Mouse (Mus musculus) retina, postnatal 7 days (tissue): Measurements from ENCODE around the gene Focad.

Experiments
- DNase-seq: peaks from one replicate; pipeline ENCODE4 v3.0.0-alpha.2; 2012; ENCODE audit warnings: low read depth, low spot score

Focad gene

DNA sequence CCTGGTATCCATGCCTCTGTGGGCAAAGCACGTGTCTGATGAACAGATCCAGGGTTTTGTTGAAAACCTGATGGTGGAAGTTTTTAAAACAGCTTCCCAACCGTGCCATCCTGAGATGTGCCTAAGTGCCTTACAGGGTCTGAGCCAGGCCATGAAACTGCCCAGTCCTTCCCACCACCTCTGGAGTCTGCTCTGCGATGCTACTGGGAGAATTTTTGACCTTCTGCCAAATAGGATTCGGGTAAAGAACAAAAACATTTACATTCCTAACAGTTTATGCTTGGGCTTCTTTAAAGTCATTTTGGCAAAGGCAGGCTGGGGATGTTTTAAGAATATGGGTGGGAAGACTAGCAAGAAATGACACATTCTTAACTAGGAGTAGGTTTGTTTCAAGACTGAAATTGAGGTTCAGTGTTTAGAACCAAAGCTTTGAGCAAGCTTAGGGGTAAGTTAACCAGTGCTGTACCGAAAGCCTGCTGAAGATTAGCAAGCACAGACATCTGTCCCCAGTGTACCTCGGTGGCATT lies 302.6 kb downstream of the Focad start:
- DNase-seq, result no peak

DNA sequence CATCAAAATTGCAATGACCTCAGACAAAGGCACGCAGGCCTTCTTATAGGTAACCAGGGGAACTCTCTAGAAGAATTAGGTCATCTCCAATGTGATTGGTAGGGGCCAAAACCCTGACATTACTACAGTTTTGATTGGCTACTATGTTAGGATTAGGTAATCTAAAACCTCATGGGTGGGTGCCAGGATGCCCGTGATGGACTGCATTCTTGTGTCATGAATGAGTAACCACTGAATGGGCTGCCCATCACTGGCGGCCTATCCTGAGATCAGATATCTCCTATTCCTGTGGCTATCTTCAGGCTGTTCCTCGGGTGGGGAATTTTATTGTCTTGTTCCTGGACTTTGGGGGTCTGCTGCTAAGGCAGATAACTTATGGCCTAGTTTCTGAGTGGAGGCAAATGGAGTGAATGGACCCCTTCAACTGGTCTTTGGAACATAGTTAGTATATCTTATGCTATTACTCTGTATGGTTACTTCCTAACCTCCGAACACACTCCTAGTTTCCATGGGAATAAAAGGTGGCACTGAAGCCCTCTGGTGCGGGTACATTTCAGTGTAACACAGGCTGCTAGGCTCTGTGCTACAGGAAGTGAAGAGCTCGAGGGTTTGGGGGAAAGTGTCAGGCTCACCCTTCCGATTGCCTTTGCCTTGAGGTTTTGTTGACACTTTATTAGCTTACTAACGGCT lies 306.0 kb downstream of the Focad start:
- no peak for DNase-seq

DNA sequence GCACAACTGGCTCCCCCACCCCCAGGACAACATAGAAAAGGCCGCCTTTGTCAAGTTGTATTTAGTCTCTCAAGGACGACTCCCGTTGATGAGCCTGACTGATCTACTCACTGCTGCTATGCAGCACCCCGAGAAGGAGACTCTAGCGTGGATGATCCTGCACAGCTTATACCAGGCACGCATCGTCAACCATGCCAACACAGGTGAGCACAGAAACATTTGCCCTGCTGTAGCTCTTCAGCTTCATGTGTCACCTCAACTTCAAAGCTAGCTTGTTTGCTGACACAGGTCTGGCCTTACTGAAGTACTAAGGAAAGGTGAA lies 306.5 kb downstream of the Focad start:
- DNase-seq, result no peak

DNA sequence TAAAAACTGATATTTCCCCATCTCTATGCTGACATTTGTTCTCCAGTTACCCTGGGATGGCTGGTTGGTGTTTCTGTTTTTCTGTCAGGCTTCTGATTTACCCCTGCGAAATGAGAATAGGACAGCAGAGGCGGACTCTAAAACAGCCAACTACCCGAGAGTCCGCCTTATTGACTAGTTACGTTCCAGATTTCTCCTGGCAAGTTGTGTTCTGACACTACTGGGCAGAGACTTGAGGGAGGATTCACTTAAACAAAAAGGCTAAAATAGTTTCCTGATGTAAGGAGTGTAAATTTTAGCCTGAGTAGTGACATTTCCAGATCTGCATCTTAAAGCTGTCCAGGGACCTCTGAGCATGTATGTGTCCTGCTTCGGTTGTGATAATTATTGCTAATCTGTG lies 308.5 kb downstream of the Focad start:
- no peak for DNase-seq

DNA sequence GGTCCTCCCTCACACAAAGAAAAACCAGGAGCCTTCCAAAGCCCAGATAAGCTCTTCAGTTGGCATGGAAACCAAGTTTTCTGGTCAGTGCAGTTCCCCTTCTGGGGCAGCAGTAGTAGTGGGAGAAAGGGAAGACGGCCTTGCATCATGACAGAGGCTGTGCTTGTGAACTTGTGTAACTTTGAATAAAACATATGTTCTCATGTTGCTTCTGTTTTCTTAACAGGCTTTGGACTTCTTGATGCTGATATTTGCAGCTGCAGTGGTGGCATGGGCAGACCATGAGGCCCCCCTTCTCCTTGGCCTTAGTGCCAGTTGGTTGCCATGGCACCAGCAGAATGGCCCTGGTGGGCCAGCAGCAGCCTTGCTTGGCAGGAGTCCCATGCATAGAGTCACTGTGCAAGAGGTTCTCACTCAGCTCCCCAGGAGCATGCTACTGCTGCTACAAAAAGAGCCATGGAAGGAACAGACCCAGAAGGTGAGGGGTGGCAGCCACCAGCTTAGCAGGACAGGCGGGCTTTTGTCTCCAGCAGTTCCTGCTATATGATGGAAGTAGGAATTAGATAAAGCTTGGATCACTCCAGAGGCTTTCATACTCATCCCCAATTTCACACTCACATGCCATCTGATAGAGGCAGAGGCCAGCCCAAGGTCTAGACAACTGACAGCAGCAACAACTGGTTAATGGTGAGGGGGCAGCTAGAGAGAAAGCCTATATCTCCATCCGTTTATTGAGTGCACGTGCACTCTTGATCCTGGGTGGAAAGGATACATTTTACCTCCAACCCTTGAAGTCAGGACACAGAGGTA lies 312.7 kb downstream of the Focad start:
- DNase-seq, result peak; percentile 5

DNA sequence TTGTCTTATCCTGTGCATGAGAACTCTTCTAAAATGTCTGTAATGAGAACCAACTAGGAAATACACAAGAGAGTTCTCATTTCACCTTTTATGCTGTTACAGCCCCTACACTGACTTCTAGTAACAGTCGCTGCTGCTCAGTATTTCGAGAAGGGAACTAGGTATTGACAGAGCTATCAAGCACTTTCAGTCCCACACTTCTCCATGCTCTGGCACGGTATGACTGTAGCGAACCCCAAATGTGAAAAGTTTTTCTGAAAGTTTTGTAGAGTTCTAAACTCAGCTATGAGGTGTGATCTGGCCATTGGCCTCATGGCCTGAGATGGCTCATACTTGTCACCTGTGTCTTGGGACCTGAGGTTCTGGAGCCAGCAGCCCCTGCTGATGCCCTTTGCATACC lies 314.9 kb downstream of the Focad start:
- DNase-seq, result no peak

DNA sequence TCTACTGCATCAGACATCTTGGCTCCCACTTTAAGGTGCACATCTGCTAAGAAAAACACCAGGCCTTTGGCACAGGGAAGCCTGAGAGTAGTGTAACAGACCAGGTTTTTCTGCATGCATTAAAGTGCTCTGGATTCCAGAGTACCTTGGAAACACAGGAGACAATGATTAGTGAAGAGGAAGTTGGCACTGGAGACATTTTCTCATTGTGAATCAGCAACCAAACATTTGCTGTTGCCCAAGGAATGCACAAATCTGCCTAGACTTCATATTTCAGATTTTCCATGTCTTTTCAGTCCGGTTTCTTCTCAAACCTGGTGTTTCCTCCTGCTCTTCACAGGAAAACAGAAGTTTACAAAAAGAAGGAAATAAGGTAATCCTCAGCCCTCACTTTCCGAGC lies 317.9 kb downstream of the Focad start:
- no peak for DNase-seq

DNA sequence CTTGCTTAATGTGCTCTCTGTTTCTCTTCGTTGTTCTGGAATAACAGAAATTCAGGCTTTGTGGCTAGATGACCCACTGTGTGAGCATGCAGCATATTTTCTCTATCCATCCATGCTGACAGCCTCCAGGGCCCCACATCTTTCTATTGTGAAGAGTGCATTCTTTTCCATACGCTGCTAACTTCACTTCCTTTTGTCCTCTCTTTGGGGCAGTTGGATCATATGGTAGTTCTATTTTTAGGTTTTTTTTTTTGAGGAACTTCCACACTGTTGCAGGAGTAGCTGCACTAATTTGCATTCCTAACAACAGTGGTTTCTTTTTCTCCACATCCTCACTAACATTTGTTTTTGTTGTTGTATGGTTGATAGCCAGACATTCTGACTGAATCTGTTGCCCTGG lies 320.6 kb downstream of the Focad start:
- no peak for DNase-seq

DNA sequence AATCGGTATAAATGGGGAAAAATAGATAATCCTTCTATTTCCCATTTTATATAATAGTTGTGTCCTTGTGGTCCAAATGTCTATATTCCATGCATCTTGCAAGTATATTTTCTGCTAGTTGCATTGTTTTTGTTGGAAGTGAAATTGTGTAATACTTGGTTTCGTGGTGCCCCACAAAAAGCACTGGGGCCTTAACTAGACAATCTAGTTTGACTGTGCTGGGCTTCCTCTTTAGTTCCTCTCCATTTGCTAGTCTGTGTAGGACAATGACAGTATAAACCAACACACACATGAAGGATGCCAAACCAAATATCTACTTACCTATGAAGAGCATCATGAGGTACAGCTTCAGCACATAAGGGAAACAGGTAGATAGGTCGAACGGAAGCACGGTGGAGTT lies 324.9 kb downstream of the Focad start:
- no peak for DNase-seq

DNA sequence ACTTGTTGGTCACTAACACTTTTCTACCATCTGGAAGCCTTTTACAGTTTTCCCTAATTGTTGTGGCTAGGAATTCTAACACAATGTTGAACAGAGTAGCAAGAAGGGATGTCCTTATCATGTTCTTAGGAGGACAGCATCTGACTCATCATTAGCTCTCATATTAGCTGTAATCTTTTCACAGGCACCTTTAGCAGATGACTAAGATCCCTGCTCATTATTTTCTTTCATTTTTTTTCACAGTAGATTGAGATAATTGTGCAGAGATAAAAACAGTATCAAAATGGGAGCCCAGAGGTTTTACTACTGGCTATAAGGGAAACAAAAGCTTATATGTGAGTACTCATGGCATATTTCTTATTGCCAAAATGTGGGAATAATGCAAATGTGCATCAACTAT lies 330.1 kb downstream of the Focad start:
- DNase-seq, result no peak

DNA sequence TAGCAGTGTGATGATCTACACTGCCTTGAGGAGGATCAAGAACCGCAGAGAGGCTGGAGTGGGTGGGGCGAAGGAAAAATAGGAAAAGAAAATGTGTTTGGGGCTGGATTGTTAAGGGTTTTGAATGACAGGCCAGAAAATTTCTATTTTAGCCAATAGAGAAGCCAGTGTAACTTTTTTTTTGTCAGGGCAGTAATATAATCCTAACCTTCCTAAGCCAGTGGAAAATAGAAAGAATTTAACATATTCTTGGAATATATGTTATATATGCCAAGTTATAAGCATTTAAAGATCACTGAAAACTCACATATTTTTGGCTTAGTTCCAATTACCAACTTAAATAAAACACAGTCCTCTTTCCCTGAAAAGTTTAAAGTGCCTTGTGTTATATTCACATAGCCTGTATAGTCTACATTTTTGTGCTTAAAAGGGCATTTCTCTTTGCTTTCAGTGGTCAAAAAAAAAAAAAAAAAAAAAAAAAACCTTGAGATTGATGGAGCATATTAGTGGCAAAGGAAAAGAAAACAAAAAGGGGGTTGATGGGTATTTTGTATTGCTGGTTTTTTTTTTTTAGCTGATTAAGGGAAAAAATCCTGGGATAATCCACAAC lies 333.3 kb downstream of the Focad start:
- DNase-seq, result no peak

DNA sequence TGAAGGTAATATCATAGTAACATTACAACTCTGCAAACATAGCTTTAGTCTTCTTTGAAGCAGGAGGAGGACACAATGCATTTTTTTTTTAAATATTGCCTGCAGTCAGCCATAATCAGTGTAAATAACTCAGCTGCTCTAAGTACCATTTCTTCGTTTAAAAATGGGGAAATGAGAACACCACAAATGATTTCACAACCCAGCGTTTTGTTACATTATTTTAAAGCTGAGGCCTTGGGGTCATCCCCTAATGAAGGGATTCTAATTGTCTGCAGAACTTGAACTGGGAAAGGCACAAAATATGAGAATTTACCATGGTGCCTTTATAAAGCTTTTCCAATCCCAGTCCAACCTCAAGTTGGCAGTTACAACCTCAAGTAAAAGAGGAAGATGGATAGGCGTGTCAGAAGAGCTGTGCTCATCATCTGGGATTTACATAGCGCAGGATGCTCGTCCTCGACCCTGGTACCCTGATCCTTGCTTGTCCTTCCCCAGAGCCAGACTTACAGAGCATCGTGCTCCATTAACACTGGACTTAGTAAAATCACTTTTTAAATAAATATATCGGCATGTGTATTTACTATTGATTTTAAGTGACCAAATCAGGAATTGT lies 338.1 kb downstream of the Focad start:
- no peak for DNase-seq

DNA sequence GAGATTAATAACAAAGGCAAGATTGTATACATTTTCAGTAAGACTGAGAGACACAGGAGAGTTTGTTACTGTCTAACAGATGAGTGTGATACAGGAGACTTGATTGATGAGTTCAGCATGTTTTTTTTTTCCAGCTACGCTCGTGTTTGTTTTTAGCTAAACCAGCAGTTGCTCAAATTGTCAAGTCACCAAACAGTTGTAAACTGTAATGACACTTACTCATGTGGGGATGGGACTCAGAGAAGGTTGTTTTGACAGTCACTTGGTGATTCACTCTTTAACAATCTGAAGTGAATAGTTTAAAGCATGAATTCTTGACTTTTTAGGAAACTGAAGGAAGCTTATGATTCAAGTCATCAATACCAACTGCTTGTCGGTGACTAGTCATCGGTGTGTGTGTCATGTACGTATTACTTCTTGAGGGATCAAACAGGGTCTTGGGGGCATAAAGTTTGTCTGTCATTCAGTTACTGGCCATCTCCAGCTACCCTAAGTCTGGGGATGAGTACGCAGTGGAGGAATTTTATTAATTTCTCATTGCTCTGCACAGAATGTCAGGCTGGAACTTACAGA lies 342.2 kb downstream of the Focad start:
- no peak for DNase-seq

DNA sequence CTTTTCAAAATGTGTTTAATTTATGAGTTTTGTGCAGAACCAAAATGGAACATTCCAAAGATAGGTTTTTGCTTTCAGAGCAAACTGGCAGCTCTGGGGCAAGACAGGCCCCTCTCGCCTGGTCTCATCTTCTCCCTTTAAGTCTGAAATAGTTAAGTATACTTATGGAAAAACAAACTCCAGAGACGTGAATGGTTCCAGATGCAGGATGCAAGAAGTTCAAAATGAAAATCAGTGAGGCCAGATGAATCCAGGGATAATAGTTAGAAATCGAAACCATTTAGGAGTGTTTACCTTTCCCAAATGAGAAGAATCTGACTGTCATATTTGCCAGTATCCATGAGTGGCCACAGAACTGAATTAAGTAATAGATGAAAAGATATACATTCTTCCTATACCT lies 342.7 kb downstream of the Focad start:
- DNase-seq, result no peak

DNA sequence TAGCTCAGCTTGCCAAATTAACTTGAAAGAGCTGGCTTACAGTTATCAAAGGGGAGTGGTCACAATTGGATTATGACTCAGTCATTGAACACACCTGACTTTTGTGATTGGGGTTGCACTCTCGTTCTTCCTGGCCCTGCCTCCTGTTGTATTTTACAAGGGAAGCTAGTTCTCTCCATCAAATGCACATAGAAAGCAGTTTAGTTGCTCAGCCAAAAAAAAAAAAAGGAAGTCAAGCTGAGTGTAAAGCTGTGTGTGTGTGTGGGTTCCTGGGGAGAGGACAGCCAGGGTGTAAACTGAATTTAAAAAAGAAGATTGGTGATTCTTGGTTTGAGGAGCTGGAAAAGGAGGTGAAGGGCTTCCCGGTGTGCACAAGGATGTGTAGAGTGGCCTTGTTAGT lies 343.5 kb downstream of the Focad start:
- no peak for DNase-seq

DNA sequence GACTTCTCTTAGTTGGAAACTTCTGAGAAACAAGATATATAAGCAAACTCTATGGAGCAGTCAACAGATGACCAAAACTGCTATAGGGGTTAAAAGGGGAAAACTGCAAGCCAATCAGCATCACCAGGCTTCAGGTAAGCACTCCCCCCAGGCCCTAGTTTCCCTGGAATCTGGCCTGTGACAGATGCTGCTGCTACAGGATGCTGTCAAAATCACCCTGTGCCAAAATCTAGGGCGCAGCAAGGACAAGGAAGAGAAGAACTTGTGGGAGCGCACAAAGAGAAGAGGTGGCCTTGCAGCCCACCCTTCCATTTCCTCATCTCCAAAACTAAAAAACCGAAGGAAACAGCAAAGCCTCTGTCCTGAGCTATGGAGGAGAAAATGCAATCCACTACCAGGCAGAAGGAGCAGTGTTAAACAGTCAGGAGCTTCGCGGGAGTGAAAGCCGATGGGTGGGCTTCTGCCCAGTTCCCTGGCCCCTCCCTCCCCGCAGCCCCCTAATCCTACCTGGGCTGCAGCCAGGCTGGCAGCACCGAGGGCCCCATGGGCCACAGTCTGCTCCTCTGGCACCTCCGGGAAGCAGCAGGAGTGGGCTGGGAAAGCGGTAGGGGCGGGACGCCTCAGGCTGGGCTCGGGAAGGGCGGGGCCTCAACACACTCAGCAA lies 344.0 kb downstream of the Focad start, which contains the start of gene Hacd4:
Hacd4 (minus strand) TSS at position 603 of the 664 bp plus-strand sequence.
- no peak for DNase-seq

DNA sequence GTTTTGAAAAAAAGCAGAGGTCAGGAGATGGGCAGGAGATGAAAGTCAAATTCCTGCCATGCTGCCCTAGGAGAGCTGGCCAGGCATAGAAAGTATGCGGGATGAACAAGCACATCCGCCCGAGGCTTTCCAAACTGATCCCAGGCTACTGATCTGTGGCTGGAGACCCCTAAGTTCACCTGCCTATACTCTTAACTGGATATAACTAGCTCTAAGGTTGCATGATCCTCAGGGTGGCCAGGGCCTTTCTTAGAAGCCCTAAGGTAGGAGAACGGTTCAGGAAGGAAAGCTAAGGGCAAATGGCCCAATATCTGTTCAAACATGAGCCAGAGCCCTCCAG lies 344.5 kb downstream of the Focad start:
- DNase-seq, result no peak

DNA sequence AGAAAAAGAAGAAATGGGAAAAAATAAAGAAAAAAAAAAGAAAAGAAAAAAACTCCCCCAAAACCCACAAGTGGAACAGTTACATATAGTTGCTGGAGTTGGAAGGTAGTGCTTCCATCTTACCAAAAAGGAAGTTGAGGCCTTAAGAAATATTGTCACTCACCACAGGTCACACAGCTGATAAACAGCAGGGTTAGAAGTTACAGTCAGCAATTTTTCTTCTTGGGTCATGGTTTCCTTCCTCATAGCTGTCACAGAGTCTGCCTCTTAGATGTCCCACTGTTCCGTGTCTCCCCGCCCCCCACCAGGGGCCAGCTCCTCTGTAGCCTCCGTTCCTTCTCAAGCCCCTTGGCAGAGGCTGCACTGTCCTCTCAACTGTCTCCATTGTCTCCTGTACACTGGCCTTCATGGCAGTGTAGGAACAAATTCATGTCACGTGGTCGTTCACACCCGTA lies 345.3 kb downstream of the Focad start:
- no peak for DNase-seq

DNA sequence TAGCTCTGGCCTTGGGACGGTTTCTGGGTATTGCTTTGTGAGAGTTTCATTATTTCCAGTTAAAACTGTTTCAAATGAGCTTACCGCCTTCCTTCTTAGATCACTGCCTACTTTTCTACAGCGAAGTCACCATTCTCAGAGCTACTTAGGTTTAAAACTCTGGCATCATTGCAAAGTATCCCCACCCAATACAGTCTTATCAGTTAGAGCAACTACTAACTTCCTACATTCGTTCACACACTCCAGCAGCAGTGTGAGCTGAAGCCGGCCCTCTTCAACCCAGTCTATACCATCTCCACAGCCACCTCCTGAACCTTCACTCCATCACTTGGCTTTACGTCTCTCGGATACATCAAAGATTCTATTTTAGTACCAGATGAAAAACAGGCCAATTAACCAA lies 346.4 kb downstream of the Focad start:
- no peak for DNase-seq

DNA sequence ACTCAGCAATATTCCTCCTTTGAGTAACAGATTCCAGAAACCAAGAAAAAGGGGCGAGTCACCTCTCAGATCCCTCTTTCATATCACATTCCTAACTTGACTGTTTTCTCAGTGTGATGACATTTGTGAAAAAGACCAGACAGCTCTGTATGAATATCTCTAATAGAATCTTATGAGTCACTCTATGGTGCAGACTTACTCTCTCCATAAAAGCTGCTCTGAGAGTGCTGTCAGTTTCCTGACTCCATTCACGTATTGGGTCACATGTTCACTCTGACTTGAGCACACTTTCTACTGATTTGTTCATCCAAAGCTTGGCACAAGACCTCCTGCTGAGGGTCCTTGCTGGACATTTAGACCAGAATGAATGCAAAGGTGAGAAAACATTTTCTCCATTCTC lies 354.5 kb downstream of the Focad start:
- DNase-seq, result no peak

DNA sequence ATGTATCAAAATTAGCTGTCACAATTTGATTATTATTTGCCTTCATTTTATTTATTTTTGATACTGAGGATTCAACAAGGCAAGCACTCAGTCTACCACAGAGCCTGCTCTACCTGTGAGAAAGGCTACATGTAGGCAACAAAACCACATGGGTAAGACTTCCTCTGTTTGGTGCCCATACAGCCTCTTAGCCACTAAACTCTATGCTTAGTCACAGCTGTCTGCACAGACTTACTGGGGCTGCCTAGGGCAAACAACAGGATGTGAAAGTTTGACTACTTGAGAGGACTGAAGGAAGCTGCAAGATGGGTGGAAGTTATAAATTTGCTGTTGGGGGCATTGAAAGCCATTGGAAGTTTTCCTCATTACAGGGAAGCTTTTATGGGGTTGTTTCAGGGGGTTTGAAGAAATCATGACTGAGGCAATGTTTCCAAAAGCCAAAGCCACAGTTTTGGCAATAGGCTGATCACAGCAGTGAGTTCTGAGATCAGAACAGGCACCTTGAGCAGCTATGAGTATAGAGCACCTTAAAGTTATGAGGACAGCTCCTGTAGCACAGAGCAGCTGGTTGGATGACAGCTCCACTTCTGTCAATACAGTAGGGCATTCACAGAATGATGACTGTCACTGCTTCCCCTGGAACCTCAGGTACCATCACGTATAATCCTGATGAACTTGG lies 355.8 kb downstream of the Focad start:
- no peak for DNase-seq
